Mouse (Mus musculus) T-helper 1 cell (primary cell): ENCODE measurements around the gene Alg9.

ENCODE experiments used
- in situ Hi-C: fragments of 300-600 bp; cut with MboI, MseI; formaldehyde crosslinking; loops from one replicate; pipeline ENCODE4 v1.15.1; 2025; ENCODE audit warnings: high pct_unique_total_duplicates

Alg9 gene

DNA sequence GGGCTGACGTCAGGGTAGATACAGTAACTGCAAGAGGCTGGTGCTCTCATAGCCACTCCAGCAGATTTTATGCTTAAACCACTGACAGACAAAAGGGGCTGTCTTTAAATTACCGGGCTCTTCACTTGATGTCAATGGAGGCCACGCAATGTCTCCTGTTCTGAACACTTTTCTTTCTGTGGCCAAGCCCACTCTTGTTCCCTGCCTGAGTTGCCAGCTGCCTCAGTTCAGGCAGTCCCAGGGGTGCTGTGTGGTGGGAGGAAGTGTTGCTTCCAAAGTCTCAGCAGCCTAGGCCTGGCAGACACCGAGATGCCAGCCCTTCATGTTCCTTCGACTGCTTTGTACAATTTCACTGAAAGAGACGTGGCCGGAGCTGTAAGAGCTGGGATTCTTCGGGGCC lies 109.3 kb downstream of the Alg9 start:
- in situ Hi-C loops, result no loop called here

GRCm38 (mm10) chr9:50884741-50885599 lies 110.2 kb downstream of the Alg9 start:
- in situ Hi-C loops, result no loop called here

DNA sequence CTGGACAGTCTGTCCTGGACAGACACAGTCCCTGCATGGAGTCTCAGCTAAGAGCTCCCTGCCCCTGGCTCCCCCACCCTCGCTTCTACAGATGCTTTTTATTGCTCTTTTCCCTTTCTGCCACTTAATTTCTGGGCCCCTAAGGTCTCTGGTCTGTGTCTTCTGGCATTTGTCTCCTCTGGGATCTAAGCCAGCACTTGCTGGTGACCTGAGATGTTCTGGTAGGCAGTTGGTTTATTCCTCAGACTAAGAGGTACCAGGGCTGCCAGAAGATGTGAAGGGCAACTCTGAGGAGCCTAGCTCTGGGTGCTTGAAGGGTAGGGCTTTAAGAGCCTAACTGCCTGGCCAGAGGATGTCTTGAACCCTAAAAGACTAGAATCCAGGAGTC lies 110.8 kb downstream of the Alg9 start:
- in situ Hi-C loops, result no loop called here

DNA sequence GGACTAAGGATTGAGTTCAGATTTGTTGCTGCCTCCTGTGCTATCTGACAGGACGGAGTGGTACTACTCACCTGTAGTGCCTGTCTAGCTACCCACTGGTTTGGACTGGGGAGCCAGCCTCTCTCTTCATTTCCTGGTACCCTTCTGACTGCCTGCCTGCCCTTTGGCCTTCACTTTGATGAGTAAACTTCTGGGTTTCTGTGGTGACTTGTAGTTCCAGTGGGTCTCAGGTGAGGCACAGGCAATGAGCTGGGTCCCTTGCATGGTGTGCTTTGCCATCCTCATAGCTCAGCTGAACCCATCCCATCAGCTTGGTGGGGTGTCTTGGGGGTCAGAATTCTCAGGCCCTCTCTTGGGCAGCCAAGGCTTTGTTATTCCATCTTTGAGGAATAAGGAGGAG lies 112.1 kb downstream of the Alg9 start:
- in situ Hi-C loops, result no loop called here

DNA sequence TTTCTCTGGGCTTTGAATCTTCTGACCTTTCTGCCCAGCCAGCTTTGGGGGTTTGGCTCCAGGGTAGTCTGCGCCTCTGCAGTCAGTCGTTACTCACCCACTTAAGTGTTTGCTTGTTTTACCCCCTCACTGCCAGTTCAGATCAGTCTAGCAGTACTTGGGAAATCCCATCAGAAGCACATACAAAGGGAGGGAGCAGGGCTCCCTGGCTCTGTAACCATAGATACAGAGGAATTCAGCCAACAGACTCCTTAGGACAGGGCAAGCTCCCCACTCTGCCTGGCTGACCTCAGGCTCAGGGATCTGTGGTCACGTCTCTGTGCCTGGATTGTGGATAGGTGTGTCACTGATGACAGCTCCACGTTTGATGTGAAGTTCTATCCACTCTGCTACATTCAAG lies 112.5 kb downstream of the Alg9 start:
- in situ Hi-C loops, result no loop called here

- in situ Hi-C loops, result no loop called here
These were observed 114.4 kb downstream of the Alg9 start for GRCm38 (mm10) chr9:50889211-50889610.

- in situ Hi-C loops, result no loop called here
These were observed 115.1 kb downstream of the Alg9 start for GRCm38 (mm10) chr9:50889964-50890363.

- in situ Hi-C loops, result no loop called here
These were observed 115.8 kb downstream of the Alg9 start for GRCm38 (mm10) chr9:50890494-50891090.
